15 mouse cellular contexts compared by ENCODE assay signal in the genomic region with DNA sequence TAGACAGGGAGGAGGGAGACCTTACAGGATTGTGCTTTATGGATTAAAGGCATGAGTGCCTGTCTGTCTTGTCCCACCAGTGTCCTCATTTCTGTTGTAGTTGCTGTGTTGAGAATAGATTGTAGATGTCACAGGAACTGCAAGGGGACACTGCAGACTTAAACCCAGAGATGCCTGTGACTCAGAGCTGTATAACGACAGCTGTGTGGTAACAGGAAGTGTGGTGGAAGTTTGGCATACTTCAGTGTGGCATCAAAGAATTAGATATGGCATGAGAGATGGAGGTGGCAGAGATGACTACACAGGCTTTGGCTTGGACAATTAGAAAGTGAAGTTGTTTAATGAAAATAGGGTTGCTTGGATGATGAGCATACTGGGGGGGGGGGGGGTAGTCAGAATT. TPM values are rescaled to one million over a fixed set of nuclear protein-coding genes. Genes with fewer than 3 reads are reported as not detected.
A peak's percentile ranks its signal among the peaks of the same experiment; 100 is the strongest.
DNase-seq lines count a peak whose midpoint lies in the region; ATAC-seq and TF ChIP-seq lines count a peak whose summit lies in the region.
"Had no signal": no experiment of that assay in that cellular context is flagged by ENCODE, and none has a peak within 500 bp of the region (broad histone marks: within the 10 kb centered on the region; RNA-seq: fewer than 3 reads in every experiment).

No protein-coding gene starts in this region.

- no peaks in the 10 kb centered on the region for H3K9me3 ChIP-seq in hindbrain, embryonic 15.5 days
- no peaks in the 10 kb centered on the region for H3K9me3 ChIP-seq in hindbrain, embryonic 11.5 days (ENCODE audit: control insufficient read depth, low read length)
- no peaks in the 10 kb centered on the region for H3K9me3 ChIP-seq in CH12.LX (replicated peaks; ENCODE audit: low read length)
- H3K9me3 ChIP-seq in limb, embryonic 10.5 days (replicated peaks), result no peaks in the 10 kb centered on the region
- H3K9me3 ChIP-seq: limb, embryonic 15.5 days had no signal

- 0 out of 2 replicates have a peak overlapping the region, but pooled peaks have one; percentile 23 for H3K4me2 ChIP-seq in hindbrain, embryonic 15.5 days
- H3K4me2 ChIP-seq in hindbrain, embryonic 11.5 days (replicated peaks; ENCODE audit: low read depth, low read length), result no peak overlapping the region
- H3K4me2 ChIP-seq in CH12.LX (ENCODE audit: insufficient read depth, low read depth, poor library complexity, severe bottlenecking), result no peak overlapping the region
- H3K4me2 ChIP-seq: limb, embryonic 15.5 days had no signal

- H3K4me1 ChIP-seq in hindbrain, embryonic 15.5 days (replicated peaks), result peaks cover 36% of the 10 kb centered on the region
- peaks cover 4% of the 10 kb centered on the region; the same call in 1 of the 2 replicates for H3K4me1 ChIP-seq in hindbrain, embryonic 11.5 days (replicated peaks; ENCODE audit: control insufficient read depth, insufficient read depth, low read length)
- H3K4me1 ChIP-seq in CH12.LX (ENCODE audit: control insufficient read depth in 1 of 2, insufficient read depth in 2 of 2), result peaks cover 4 to 36% of the 10 kb centered on the region in 2 experiments; a peak in 3 of 4 replicates
- H3K4me1 ChIP-seq in limb, embryonic 10.5 days, result peaks cover 18% of the 10 kb centered on the region

- dilution Hi-C loops in CH12.LX (cut with MboI; ENCODE audit: extremely low pct_ligation_motif_present, extremely low pct_unique_long_range_greater_than_20kb, low sequenced_read_pairs), result no loop called here

- TF ChIP-seq POLR2A in CH12.LX (IDR thresholded peaks at IDR 0.05; ENCODE audit: low read depth, low read length), result no peak

- peaks cover 18% of the 10 kb centered on the region; the same call in 1 of the 2 replicates for H3K36me3 ChIP-seq in hindbrain, embryonic 15.5 days
- H3K36me3 ChIP-seq in hindbrain, embryonic 11.5 days (ENCODE audit: control insufficient read depth, insufficient read depth, low read length), result 0 out of 2 replicates have a peak, but pooled peaks cover 2% of the 10 kb centered on the region
- H3K36me3 ChIP-seq in CH12.LX (replicated peaks in 1 of 2; ENCODE audit: control insufficient read depth in 1 of 2, insufficient read depth in 1 of 2, low read length in 1 of 2) (peaks cover 11 to 22% of the 10 kb centered on the region in 2 experiments), macrophage (ENCODE audit: inconsistent target) (peaks cover 25% of the 10 kb centered on the region; the same call in 1 of the 2 replicates)
- peaks cover 12% of the 10 kb centered on the region for H3K36me3 ChIP-seq in limb, embryonic 10.5 days

- H3K4me3 ChIP-seq in hindbrain, embryonic 15.5 days, result no peak overlapping the region
- H3K4me3 ChIP-seq in hindbrain, embryonic 11.5 days (ENCODE audit: low read depth, low read length), result no peak overlapping the region
- H3K4me3 ChIP-seq in CH12.LX (replicated peaks in 1 of 3; ENCODE audit: low read depth in 2 of 3, low read length in 2 of 3, poor library complexity in 1 of 3), result no peak overlapping the region
- H3K4me3 ChIP-seq in macrophage (ENCODE audit: inconsistent target), result no peak overlapping the region
- no peak overlapping the region for H3K4me3 ChIP-seq in limb, embryonic 10.5 days
- H3K4me3 ChIP-seq: limb, embryonic 15.5 days had no signal

- in situ Hi-C loops in CH12.LX (cut with MboI; ENCODE audit: low pct_ligation_motif_present, low pct_unique_long_range_greater_than_20kb, low sequenced_read_pairs), result no loop called here

- 68% methylated on average over 1 of the region's 1 CpGs for WGBS in hindbrain, embryonic 15.5 days
- 91% methylated on average over 1 of the region's 1 CpGs for WGBS in hindbrain, embryonic 11.5 days
- 0% methylated on average over 1 of the region's 1 CpGs for WGBS in macrophage (ENCODE audit: missing documents)
- 82% methylated on average over 1 of the region's 1 CpGs for WGBS in limb, embryonic 10.5 days

- TF ChIP-seq CTCF in CH12.LX (conservative IDR thresholded peaks at IDR 0.05 in 1 of 2, IDR thresholded peaks at IDR 0.05 in 1 of 2; ENCODE audit: low read depth in 2 of 2, low read length in 2 of 2), result no peak

- no peak for ATAC-seq in hindbrain, embryonic 15.5 days (ENCODE audit: low FRiP score, low read depth)
- ATAC-seq in hindbrain, embryonic 11.5 days (ENCODE audit: low FRiP score), result no peak
- no peak for ATAC-seq in erythroid progenitor cell, adult 5-6 weeks (replicated peaks; ENCODE audit: low FRiP score, poor library complexity, severe bottlenecking)
- ATAC-seq: forebrain, embryonic 14.5 days had no signal

- DNase-seq in hindbrain, embryonic 11.5 days (ENCODE audit: low spot score), result no peak
- DNase-seq in CH12.LX (ENCODE audit: extremely low read depth), result peak; percentile 21
- peak; percentile 72 for DNase-seq in thymus, postnatal 0 days (ENCODE audit: low spot score)
- no peak for DNase-seq in limb, embryonic 10.5 days (ENCODE audit: low spot score)
- no peak for DNase-seq in frontal cortex, postnatal 10 days (ENCODE audit: low spot score in 2 of 2)
- DNase-seq: cerebellum, postnatal 36 days; heart, postnatal 10 days; kidney, adult 18-20 months; lung, adult 2 months; right cerebral cortex, adult 18-20 months had no signal

- no peak for TF ChIP-seq EP300 in CH12.LX (IDR thresholded peaks at IDR 0.05; ENCODE audit: low read length)

- H3K9ac ChIP-seq in hindbrain, embryonic 15.5 days, result no peak overlapping the region
- H3K9ac ChIP-seq in hindbrain, embryonic 11.5 days (ENCODE audit: low read depth, low read length), result no peak overlapping the region
- no peak overlapping the region for H3K9ac ChIP-seq in CH12.LX (ENCODE audit: insufficient read depth, low read depth)
- H3K9ac ChIP-seq: limb, embryonic 15.5 days had no signal

- no peaks in the 10 kb centered on the region for H3K27me3 ChIP-seq in hindbrain, embryonic 15.5 days
- H3K27me3 ChIP-seq in hindbrain, embryonic 11.5 days (ENCODE audit: control insufficient read depth, insufficient read depth, low read length), result no peaks in the 10 kb centered on the region
- peaks cover 3% of the 10 kb centered on the region for H3K27me3 ChIP-seq in CH12.LX (replicated peaks)
- H3K27me3 ChIP-seq in limb, embryonic 10.5 days (ENCODE audit: low read depth, poor library complexity, severe bottlenecking), result no peaks in the 10 kb centered on the region
- H3K27me3 ChIP-seq: limb, embryonic 15.5 days had no signal

- TF ChIP-seq RAD21 in CH12.LX (IDR thresholded peaks at IDR 0.05; ENCODE audit: low read depth, low read length), result no peak

- no peak overlapping the region for H3K27ac ChIP-seq in hindbrain, embryonic 15.5 days (replicated peaks)
- no peak overlapping the region for H3K27ac ChIP-seq in hindbrain, embryonic 11.5 days (ENCODE audit: low read depth, low read length)
- no peak overlapping the region for H3K27ac ChIP-seq in CH12.LX (ENCODE audit: insufficient read depth, low read depth)
- peak overlapping the region; percentile 41 for H3K27ac ChIP-seq in macrophage
- no peak overlapping the region for H3K27ac ChIP-seq in limb, embryonic 10.5 days
- H3K27ac ChIP-seq: limb, embryonic 15.5 days had no signal

- peaks cover 6% of the 10 kb centered on the region; the same call in 1 of the 2 replicates for H3K79me2 ChIP-seq in CH12.LX (replicated peaks; ENCODE audit: control insufficient read depth, extremely low read depth, insufficient read depth, poor library complexity, severe bottlenecking)
- H3K79me2 ChIP-seq in macrophage (ENCODE audit: inconsistent target), result peaks cover 74% of the 10 kb centered on the region

TF ChIP-seq in CH12.LX, 34 proteins besides CTCF, POLR2A, EP300 and RAD21 (continues in another document):
- TF ChIP-seq USF1 (IDR thresholded peaks at IDR 0.05; ENCODE audit: low read depth, low read length), result no peak
- TF ChIP-seq ELF1 (IDR thresholded peaks at IDR 0.05; ENCODE audit: low read depth, low read length), result no peak
- no peak for TF ChIP-seq CHD2 (IDR thresholded peaks at IDR 0.05; ENCODE audit: low read length)
- TF ChIP-seq SIN3A (IDR thresholded peaks at IDR 0.05; ENCODE audit: low read length), result no peak
- no peak for TF ChIP-seq MYC (IDR thresholded peaks at IDR 0.05; ENCODE audit: low read depth, low read length)
- no peak for TF ChIP-seq PAX5 (IDR thresholded peaks at IDR 0.05; ENCODE audit: low read length)

RNA-seq across cellular contexts. Expression of a gene that starts 2.4 kb away (rescaled TPM):
- polyA plus RNA-seq in hindbrain, embryonic 15.5 days (2015; fragmentation: Nextera tagmentation; extraction: Ambion mirVana), result 88.8 and 93.6 TPM in 2 replicates
- 65.5 and 73.1 TPM in 2 replicates for polyA plus RNA-seq in hindbrain, embryonic 11.5 days (2014; fragmentation: Nextera tagmentation; extraction: Ambion mirVana)
- total RNA-seq in CH12.LX (2012; rRNA removed) (23.7 and 23.8 TPM in 2 replicates), CH12.LX (2014; rRNA removed) (23.9 and 24.2 TPM in 2 replicates)
- polyA plus RNA-seq in CH12.LX (2012; ENCODE audit: insufficient read length, low read depth) (30.7 TPM in 2 replicates), macrophage (2018) (97.1 to 164 TPM (median 112 TPM) in 3 replicates)
- 100 to 1,000 TPM in 3 of 26 experiments, 10 to 100 TPM in 23; 14.0 to 115 (median 57.6) TPM for total RNA-seq in macrophage (2018; cell fraction: chromatin; rRNA removed)
- total RNA-seq in macrophage (2018; cell fraction: cytosol; rRNA removed), result 100 to 1,000 TPM in 3 of 26 experiments, 10 to 100 TPM in 23; 67.6 to 105 (median 84.7) TPM
- total RNA-seq in macrophage (2018; cell fraction: nucleus; rRNA removed), result 100 to 1,000 TPM in 5 of 26 experiments, 10 to 100 TPM in 21; 24.1 to 159 (median 86.1) TPM
- 118 and 131 TPM in 2 replicates for polyA plus RNA-seq in thymus, postnatal 0 days (2015; fragmentation: Nextera tagmentation; extraction: Ambion mirVana)
- 15.1 and 39.3 TPM in 2 replicates for total RNA-seq in erythroid progenitor cell, adult 5-6 weeks (2015; ENCODE audit: low replicate concordance)
- 6.9 and 12.6 TPM in 2 replicates for total RNA-seq in erythroid progenitor cell, adult 5-6 weeks (2017; ENCODE audit: low replicate concordance)
- 45.4 and 55.3 TPM in 2 replicates for polyA plus RNA-seq in limb, embryonic 10.5 days (2016; fragmentation: Nextera tagmentation; extraction: Ambion mirVana)

RNA-seq across cellular contexts. Expression of a gene that starts 47.4 kb away (rescaled TPM):
- 67.8 and 72.8 TPM in 2 replicates for polyA plus RNA-seq in hindbrain, embryonic 15.5 days (2015; fragmentation: Nextera tagmentation; extraction: Ambion mirVana)
- 71.5 and 73.4 TPM in 2 replicates for polyA plus RNA-seq in hindbrain, embryonic 11.5 days (2014; fragmentation: Nextera tagmentation; extraction: Ambion mirVana)
- total RNA-seq in CH12.LX (2012; rRNA removed) (118 and 128 TPM in 2 replicates), CH12.LX (2014; rRNA removed) (159 TPM in 2 replicates)
- polyA plus RNA-seq in CH12.LX (2012; ENCODE audit: insufficient read length, low read depth) (163 and 195 TPM in 2 replicates), macrophage (2018) (402 to 842 TPM (median 678 TPM) in 3 replicates)
- 100 to 1,000 TPM; 120 to 324 (median 283) TPM for total RNA-seq in macrophage (2018; cell fraction: chromatin; rRNA removed)
- total RNA-seq in macrophage (2018; cell fraction: cytosol; rRNA removed), result 100 to 1,000 TPM; 401 to 516 (median 457) TPM
- 100 to 1,000 TPM; 151 to 403 (median 238) TPM for total RNA-seq in macrophage (2018; cell fraction: nucleus; rRNA removed)
- 91.9 and 106 TPM in 2 replicates for polyA plus RNA-seq in thymus, postnatal 0 days (2015; fragmentation: Nextera tagmentation; extraction: Ambion mirVana)
- total RNA-seq in erythroid progenitor cell, adult 5-6 weeks (2015; ENCODE audit: low replicate concordance), result 80.5 and 81.8 TPM in 2 replicates
- total RNA-seq in erythroid progenitor cell, adult 5-6 weeks (2017; ENCODE audit: low replicate concordance), result 71.2 and 81.2 TPM in 2 replicates
- 45.3 and 46.5 TPM in 2 replicates for polyA plus RNA-seq in limb, embryonic 10.5 days (2016; fragmentation: Nextera tagmentation; extraction: Ambion mirVana)

Comparison
In these comparisons a context has a peak if more than half of its experiments do, and no peak if none do; other contexts are left out.
1. DNase-seq: peak in CH12.LX (single experiment) and thymus, postnatal 0 days (single experiment); none in hindbrain, embryonic 11.5 days (single experiment), limb, embryonic 10.5 days (single experiment) and frontal cortex, postnatal 10 days (0 of 2).